Mouse (Mus musculus) urinary bladder, postnatal 4 days (tissue): Measurements from ENCODE around the gene Gcgr.

ENCODE experiments used
- DNase-seq, 2 experiments: peaks; one replicate each; pipeline ENCODE4 v3.0.0; 2021 to 2022; ENCODE audit warnings: low spot score in 2 of 2

The Gcgr gene

GRCm38 (mm10) chr11:120588531-120588930 is 58.0 kb downstream of the Gcgr start:
- DNase-seq, result no peak
